Comparison of ENCODE assay signal across 14 mouse cellular contexts in genomic region chr3:131068000-131068399, GRCm38 (mm10).
"Had no signal": no experiment of that assay in that cellular context is flagged by ENCODE, and none has a peak within 500 bp of the region (broad histone marks: within the 10 kb centered on the region; RNA-seq: fewer than 3 reads in every experiment).

No protein-coding gene starts in this region.

- H3K27me3 ChIP-seq: intestine, embryonic 15.5 days; limb, embryonic 12.5 days; liver, embryonic 13.5 days; midbrain, embryonic 15.5 days; neural tube, embryonic 12.5 days had no signal

- H3K4me1 ChIP-seq: intestine, embryonic 15.5 days; liver, embryonic 13.5 days; neural tube, embryonic 12.5 days had no signal

- H3K27ac ChIP-seq: intestine, embryonic 15.5 days; limb, embryonic 12.5 days; liver, embryonic 13.5 days; midbrain, embryonic 15.5 days; neural tube, embryonic 12.5 days had no signal

- DNase-seq: kidney, adult 18-20 months; kidney, postnatal 10 days; kidney, postnatal 4 days; layer of hippocampus, postnatal 36 days; liver; liver, embryonic 13.5 days; liver, postnatal 0 days; retina, postnatal 1 day; right cerebral cortex, postnatal 4 days; spleen, adult 18-20 months had no signal

- ATAC-seq: intestine, embryonic 15.5 days; liver, postnatal 0 days; midbrain, embryonic 15.5 days had no signal

- H3K9ac ChIP-seq: intestine, embryonic 15.5 days; limb, embryonic 12.5 days; liver, embryonic 13.5 days; liver, postnatal 0 days; midbrain, embryonic 15.5 days; neural tube, embryonic 12.5 days had no signal

- H3K9me3 ChIP-seq: intestine, embryonic 15.5 days; limb, embryonic 12.5 days; liver, embryonic 13.5 days; midbrain, embryonic 15.5 days; neural tube, embryonic 12.5 days had no signal

- H3K36me3 ChIP-seq: intestine, embryonic 15.5 days; limb, embryonic 12.5 days; liver, embryonic 13.5 days; midbrain, embryonic 15.5 days; neural tube, embryonic 12.5 days had no signal

- H3K4me3 ChIP-seq: intestine, embryonic 15.5 days; limb, embryonic 12.5 days; liver, embryonic 13.5 days; midbrain, embryonic 15.5 days; neural tube, embryonic 12.5 days had no signal

- H3K4me2 ChIP-seq: intestine, embryonic 15.5 days; limb, embryonic 12.5 days; liver, embryonic 13.5 days; midbrain, embryonic 15.5 days; neural tube, embryonic 12.5 days had no signal
